Mouse (Mus musculus) retina, adult 2 months (tissue): ENCODE measurements around the gene Gstcd.

Source experiments
- DNase-seq: peaks from one replicate; pipeline ENCODE4 v3.0.0-alpha.2; 2012; ENCODE audit warnings: low read depth, low spot score

The Gstcd gene

DNA sequence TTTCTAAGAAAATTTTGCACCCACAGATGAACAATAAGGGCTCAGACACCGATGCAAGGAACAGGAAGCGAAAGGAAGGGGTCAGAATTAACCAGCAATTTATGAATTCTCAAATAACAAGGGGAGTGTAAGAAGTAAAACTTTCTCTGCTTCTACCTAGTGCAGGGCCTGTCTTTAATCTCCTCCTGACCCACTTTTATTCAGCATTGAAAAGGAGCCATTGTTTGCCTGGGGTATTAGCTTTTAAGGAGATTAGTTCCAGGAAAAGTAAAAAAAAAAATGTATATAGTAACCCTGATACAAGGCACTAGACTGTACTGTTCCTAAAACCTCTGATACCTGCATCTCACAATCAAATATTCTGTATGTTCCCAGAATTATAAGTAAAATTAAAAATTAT is 64.9 kb downstream of the Gstcd start:
- no peak for DNase-seq

DNA sequence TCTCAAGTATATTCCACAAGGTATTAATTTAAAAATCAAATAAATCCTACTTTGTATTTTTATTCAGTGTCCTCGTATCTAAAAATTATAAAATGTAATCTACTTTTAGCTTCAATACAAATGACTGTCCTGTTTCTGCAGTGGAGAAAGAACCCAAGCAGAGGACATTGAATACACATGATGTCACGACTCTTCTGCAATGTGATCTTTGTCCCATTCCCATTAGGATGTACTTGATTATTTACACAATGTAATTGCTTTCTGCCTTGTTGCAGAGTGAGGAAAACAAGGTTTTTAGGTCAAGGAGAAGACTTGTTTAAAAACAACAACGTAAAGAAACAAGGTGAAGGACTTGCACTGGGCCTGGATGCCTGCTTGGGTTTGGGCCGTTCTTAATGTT is 84.6 kb downstream of the Gstcd start:
- DNase-seq: no peak

- no peak for DNase-seq
These were observed 95.5 kb downstream of the Gstcd start for GRCm38 (mm10) chr3:132996299-132996698.

DNA sequence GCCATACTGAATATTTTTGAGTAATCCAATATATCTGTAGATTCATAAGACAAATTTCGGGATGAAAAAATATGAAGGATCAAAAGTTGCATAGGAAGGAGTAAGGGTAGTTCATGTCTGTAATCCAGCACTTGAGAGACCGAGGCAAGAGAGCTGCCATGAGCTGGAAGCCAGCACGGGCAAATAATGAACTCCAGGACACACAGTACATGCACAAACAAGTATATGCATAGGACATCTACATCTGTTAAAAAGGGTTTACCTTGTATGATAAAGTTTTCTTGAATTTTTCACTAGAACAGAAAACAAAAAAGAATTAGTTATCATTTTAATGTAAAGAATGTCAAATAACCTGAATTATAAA is 95.9 kb downstream of the Gstcd start:
- no peak for DNase-seq

DNA sequence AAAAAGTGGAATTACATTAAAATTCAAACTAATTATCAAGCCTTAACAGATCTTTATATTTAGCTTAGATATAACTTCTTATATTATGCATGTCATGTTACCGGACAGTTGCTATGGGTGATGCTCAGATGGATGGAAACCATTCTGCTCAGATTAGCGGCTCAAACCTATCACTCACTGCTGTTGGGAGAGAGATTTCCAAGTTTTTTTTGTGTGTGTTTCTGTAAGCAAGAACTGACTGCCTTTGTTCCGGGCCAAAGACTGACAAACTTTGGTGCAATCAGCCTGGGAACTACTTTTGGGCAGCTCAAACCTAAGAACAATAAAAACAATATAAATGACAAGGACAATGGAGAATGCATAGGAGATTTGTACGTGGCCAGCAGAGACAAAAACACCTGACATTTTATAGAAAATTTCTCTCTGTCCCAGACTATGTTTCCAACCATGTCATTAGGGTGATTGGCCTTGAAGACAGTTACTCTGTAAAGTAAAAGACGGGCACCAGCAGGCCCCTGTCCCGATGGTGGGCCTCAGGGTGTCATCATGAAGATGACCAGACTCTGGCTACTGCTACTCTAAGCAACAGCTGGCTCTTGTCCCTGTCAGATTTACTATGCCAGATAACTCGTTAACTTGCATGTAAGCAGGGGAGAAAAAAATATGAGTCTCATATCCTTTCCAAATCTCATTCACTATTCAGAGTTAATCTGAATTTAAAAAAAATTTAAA is 96.5 kb downstream of the Gstcd start:
- DNase-seq: no peak

DNA sequence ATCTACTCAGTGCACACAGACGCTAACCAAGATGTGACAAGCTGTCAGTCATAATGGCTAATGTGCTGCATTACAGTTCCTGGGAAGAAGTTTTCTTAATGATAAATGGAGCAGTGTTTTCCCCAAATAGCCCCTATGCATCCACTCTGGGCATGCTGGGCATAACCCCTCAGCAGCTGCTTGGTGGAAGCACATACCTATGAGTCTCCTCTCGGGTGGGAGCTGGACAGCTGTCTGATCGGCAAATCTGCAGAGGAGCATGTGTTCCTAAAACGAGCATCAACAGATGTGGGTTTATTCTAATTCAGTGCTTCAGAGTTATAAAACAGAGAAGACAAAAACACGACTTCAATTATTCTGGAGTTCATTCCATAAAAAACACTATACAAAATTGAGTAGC is 105.6 kb downstream of the Gstcd start:
- DNase-seq: no peak

DNA sequence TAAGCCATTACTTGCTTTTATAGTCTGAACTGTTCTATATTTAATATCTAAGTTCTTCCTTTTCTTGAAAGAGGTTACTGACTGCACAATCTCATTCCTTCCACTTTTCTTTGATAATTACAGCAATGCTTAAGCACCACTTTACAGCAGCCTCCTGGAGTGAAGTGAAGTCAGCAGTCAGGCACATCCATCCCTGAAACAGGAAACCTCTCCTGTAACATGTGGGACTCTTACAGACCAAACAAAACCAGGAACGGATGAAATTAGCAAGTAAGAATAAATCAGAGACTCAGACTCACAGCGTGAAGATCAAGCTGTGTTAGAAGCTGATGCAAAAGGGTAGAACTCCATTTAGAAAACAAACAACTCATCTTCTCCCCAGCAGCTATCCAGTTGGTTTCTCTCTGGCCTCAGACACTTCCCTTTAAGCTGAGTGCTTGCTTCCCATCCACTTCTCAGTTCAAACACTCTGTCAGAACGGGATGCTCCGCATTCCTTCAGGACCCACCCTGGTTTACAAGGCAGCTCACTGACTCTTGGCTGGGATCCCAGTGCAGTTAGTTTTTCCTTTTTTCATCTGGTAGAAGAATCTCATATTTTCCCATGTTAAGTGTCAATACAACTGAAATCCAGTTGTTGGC is 107.9 kb downstream of the Gstcd start:
- DNase-seq: no peak

GRCm38 (mm10) chr3:132981968-132982367 is 109.9 kb downstream of the Gstcd start:
- DNase-seq: no peak

- no peak for DNase-seq
These were observed 111.9 kb downstream of the Gstcd start for GRCm38 (mm10) chr3:132979781-132980461.

DNA sequence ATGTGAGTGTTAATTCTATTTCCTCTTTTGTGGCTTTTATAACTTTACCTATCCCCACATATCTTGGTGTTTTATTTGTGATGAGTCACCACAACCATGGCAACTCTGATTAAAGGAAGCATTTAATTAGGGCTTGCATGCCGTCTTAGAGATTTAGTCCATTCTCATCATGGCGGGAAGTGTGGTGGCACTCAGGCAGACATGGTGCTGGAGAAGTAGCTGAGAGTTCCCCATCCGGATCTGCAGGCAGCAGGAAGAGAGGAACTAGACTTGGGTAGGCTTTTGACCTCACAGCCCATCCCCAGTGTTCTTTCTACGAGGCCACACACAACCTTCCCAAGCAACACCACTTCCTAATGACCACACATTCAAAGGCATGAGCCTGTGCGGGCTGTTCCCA is 125.6 kb downstream of the Gstcd start:
- DNase-seq: no peak

GRCm38 (mm10) chr3:132964715-132965507 is 126.9 kb downstream of the Gstcd start:
- no peak for DNase-seq

DNA sequence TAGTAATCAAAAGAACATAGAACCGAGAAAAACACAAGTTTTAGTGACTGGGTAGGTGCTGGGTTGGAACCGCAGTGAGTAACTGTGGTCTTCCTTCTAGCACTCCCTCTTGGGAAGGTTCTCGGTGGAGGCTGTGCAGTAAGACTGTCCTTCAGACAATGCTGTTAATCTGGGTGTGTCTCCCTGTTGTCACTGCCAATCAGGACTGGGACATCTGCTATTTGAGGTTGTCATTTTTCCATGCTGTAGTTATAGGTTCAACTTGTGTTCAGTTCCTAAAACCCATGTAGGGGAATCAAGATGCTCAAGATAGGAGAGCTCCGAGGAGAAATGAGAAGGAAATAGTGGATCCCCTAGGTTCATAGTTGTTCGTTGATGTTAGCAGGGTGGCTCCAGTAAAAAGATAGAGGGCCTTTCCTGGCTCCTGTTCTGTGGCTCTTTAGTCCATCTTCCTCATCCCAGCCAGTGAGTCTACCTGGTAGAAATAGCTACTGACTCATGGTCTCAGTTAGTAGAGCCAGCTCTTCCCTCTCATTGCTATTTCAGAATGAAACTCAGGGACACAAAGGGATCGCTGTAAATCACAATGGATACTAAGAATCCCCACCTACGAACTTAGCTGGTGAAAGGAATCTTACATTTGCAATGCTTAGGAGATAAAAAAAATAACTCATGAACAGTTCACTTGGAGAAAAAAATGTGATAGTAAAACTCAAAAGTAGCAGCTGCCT is 129.0 kb downstream of the Gstcd start:
- DNase-seq: no peak

DNA sequence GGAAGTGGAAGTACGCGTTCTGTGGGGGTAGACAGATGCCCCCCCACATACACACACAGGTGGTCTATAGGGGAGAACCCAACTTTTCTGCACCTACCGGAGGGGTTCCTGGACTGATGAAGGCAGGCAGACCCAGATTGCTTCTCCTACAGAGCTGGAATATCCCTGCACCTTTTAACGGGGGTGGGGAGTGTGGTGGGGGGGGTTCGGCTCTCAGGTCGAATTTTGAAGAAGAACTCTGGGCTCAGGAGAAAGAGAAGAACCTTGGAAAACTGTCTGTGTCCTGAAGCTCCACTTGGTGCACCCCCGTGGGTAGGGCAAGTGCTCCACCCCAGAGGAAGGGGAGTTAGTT is 141.3 kb downstream of the Gstcd start:
- DNase-seq: no peak

- DNase-seq: no peak
These were observed 141.9 kb downstream of the Gstcd start, which contains the start of gene Npnt for GRCm38 (mm10) chr3:132949791-132950528. Npnt (minus strand) TSS chr3:132950291.

GRCm38 (mm10) chr3:132949380-132949790 is 142.4 kb downstream of the Gstcd start:
- DNase-seq: no peak

GRCm38 (mm10) chr3:132948298-132948795 is 143.5 kb downstream of the Gstcd start:
- no peak for DNase-seq

DNA sequence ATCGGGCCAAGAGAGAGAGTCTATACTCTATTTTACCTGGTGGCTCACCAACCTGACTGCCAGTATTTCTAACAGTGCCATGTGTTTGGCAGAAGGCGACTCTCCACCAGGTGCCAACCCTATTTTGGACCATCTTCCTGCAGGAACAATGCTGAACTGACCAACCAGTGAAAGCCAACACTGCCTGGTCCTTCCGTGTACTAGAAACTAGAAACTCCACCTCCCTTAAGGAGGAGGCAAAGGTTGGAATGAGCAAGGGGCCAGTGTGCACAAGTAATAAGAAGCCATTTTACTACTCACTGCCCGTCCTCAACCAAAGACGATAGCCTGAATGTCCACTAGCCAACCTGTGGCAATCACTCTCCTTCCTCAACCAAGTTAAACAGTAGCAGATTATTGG is 145.7 kb downstream of the Gstcd start:
- no peak for DNase-seq

GRCm38 (mm10) chr3:132945669-132946068 is 146.2 kb downstream of the Gstcd start:
- no peak for DNase-seq

DNA sequence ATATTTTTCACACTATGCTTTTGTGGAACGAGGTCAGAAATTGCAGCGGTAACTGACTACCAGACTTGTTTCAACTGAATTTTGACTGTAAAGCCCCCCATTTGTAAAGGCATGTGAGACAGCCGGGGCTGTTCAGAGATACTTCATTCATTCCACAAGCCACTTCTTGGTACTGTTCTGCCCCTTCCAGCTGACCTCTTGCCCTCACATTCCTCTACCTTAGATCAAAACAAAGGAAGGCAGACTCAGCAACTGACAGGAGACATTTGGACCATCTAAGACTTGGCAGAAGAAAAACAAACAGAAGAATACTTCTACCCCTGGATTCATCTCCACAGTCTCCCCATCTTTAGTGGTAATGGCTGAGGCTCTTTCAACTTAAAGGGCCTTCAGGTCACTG is 147.2 kb downstream of the Gstcd start:
- no peak for DNase-seq

DNA sequence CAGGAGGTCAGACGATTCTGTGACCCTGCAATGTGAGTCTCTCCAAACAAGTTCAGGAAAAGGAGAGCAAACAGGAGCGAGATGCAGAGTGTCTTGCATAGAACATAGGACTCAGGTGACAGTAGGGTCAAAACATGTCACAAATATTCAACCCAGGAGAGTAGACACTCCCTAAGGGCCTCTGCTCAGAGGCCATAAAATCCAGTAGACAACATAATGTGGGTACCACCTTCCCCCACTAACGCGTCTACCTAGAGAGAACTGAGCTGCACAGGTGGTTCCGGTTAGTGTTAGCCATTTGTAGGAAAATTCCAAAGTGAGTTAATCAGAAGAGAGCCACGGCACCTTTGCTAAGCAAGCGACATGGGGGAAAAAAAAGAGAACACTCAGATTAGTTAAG is 147.6 kb downstream of the Gstcd start:
- no peak for DNase-seq

- no peak for DNase-seq
These were observed 149.1 kb downstream of the Gstcd start for GRCm38 (mm10) chr3:132942778-132943177.
